9 mouse cellular contexts compared by ENCODE assay signal in genomic region chr3:121602082-121602561, GRCm38 (mm10).
DNase-seq lines count a peak whose midpoint lies in the region; ATAC-seq and TF ChIP-seq lines count a peak whose summit lies in the region.
"Had no signal": no experiment of that assay in that cellular context is flagged by ENCODE, and none has a peak within 500 bp of the region (broad histone marks: within the 10 kb centered on the region; RNA-seq: fewer than 3 reads in every experiment).

No protein-coding gene starts in this region.

- H3K27ac ChIP-seq in embryonic facial prominence, embryonic 14.5 days (replicated peaks; ENCODE audit: low read depth, low read length), result no peak overlapping the region
- H3K27ac ChIP-seq in kidney, adult 2 months (ENCODE audit: insufficient read depth, low read depth, low read length), result no peak overlapping the region; the same call in 1 of the 2 replicates
- no peak overlapping the region for H3K27ac ChIP-seq in forebrain, embryonic 10.5 days
- H3K27ac ChIP-seq: macrophage had no signal

- peak; percentile 50; the same call in 1 of the 2 replicates for ATAC-seq in embryonic facial prominence, embryonic 14.5 days (ENCODE audit: low read depth)
- no peak for ATAC-seq in megakaryocyte progenitor cell, adult 5-6 weeks (replicated peaks; ENCODE audit: poor library complexity)

- DNase-seq in adrenal gland, postnatal 10 days, result peak; percentile 39
- DNase-seq in adrenal gland, adult 8-10 months, result no peak
- DNase-seq in embryonic facial prominence, embryonic 14.5 days (ENCODE audit: low spot score), result no peak
- DNase-seq in kidney, adult 2 months, result peak; percentile 56
- DNase-seq in lung, postnatal 36 days, result peak; percentile 70
- no peak for DNase-seq in layer of hippocampus, adult 11-12 months (ENCODE audit: low spot score)
- DNase-seq in forebrain, embryonic 10.5 days (ENCODE audit: extremely low spot score, low spot score), result no peak

- no peaks in the 10 kb centered on the region for H3K27me3 ChIP-seq in embryonic facial prominence, embryonic 14.5 days (replicated peaks; ENCODE audit: control insufficient read depth, insufficient read depth, low read length)
- no peaks in the 10 kb centered on the region for H3K27me3 ChIP-seq in kidney, adult 2 months (replicated peaks; ENCODE audit: control insufficient read depth, insufficient read depth, low read length)
- H3K27me3 ChIP-seq in forebrain, embryonic 10.5 days (ENCODE audit: poor library complexity, severe bottlenecking), result no peaks in the 10 kb centered on the region

- no peaks in the 10 kb centered on the region for H3K36me3 ChIP-seq in embryonic facial prominence, embryonic 14.5 days (ENCODE audit: control insufficient read depth, insufficient read depth, low read length)
- H3K36me3 ChIP-seq in kidney, adult 2 months (ENCODE audit: control insufficient read depth, insufficient read depth, low read length), result no peaks in the 10 kb centered on the region
- no peaks in the 10 kb centered on the region for H3K36me3 ChIP-seq in forebrain, embryonic 10.5 days (replicated peaks)

- H3K9me3 ChIP-seq in embryonic facial prominence, embryonic 14.5 days (ENCODE audit: control insufficient read depth, low read length), result no peaks in the 10 kb centered on the region
- H3K9me3 ChIP-seq in forebrain, embryonic 10.5 days, result no peaks in the 10 kb centered on the region

- H3K4me1 ChIP-seq in embryonic facial prominence, embryonic 14.5 days (ENCODE audit: control insufficient read depth, insufficient read depth, low read length), result 0 out of 2 replicates have a peak, but pooled peaks cover 6% of the 10 kb centered on the region
- no peaks in the 10 kb centered on the region; the same call in 1 of the 2 replicates for H3K4me1 ChIP-seq in kidney, adult 2 months (ENCODE audit: control insufficient read depth, insufficient read depth, low read length)
- H3K4me1 ChIP-seq in forebrain, embryonic 10.5 days, result peaks cover 18% of the 10 kb centered on the region

- no peak overlapping the region for H3K4me3 ChIP-seq in embryonic facial prominence, embryonic 14.5 days (ENCODE audit: low read depth, low read length)
- H3K4me3 ChIP-seq in kidney, adult 2 months (ENCODE audit: insufficient read depth, low read depth, low read length), result no peak overlapping the region
- H3K4me3 ChIP-seq in forebrain, embryonic 10.5 days, result no peak overlapping the region

- 53% methylated on average over 8 of the region's 8 CpGs for WGBS in embryonic facial prominence, embryonic 14.5 days
- 40% methylated on average over 8 of the region's 8 CpGs for WGBS in kidney, adult 2 months
- 63% methylated on average over 8 of the region's 8 CpGs for WGBS in forebrain, embryonic 10.5 days

- H3K9ac ChIP-seq in embryonic facial prominence, embryonic 14.5 days (ENCODE audit: low read depth, low read length), result no peak overlapping the region

- no peak overlapping the region for H3K4me2 ChIP-seq in embryonic facial prominence, embryonic 14.5 days (ENCODE audit: low read depth, low read length)

- TF ChIP-seq CTCF in kidney, adult 2 months (conservative IDR thresholded peaks at IDR 0.05; ENCODE audit: insufficient read depth, insufficient read length, low read depth, low read length), result no peak

- no peak for TF ChIP-seq POLR2A in kidney, adult 2 months (IDR thresholded peaks at IDR 0.05; ENCODE audit: low read depth, low read length)

Comparison
In these comparisons a context has a peak if more than half of its experiments do, and no peak if none do; other contexts are left out.
1. DNase-seq: peak in adrenal gland, postnatal 10 days (single experiment), kidney, adult 2 months (single experiment) and lung, postnatal 36 days (single experiment); none in adrenal gland, adult 8-10 months (single experiment), embryonic facial prominence, embryonic 14.5 days (single experiment), layer of hippocampus, adult 11-12 months (single experiment) and forebrain, embryonic 10.5 days (single experiment).